ENCODE assay signal across 13 mouse cellular contexts in the genomic region with DNA sequence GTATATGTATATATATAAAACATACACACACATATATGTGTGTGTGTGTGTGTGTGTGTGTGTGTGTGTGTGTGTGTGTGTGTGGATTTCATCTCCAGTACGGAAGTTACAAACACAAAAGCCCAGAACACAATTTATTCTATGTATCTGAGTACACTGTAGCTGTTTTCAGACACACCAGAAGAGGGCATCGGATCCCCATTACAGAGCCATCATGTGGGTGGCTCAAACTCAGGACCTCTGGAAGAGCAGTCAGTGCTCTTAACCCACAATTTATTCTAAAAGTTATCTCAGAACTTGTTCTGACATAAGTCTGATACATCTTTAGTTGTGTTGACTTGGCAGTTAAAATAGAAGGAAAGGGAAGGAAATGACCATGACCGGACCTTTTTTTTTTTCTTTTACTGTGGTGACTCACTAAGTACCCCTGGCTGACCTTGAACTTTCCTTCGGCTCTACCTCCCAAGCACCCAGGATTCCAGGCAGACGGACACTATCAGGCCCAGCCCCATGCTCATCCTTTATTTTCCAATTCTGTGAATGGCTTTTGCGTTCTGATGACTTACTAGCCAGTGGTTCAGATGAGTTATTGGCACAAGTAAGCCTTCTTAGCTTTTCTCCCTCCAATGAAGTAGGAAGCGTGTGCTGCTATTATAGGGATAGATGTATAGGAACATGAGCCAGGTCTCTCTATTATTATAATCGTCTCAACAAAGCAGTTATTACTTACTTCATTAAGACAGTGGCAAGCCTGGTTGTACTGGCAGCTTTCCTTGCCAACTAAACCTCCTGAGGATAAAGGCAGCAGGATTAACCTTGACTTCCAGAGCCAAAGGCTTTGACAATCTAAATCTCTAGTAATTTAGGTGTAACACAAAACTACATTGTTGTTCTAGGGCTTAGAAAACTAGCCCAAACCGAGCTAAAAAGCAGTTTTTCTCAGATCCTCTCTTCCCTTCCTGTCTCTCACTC. TPM values are rescaled to one million over a fixed set of nuclear protein-coding genes. Genes with fewer than 3 reads are reported as not detected.
A peak's percentile ranks its signal among the peaks of the same experiment; 100 is the strongest.
DNase-seq lines count a peak whose midpoint lies in the region; ATAC-seq and TF ChIP-seq lines count a peak whose summit lies in the region.
"Had no signal": no experiment of that assay in that cellular context is flagged by ENCODE, and none has a peak within 500 bp of the region (broad histone marks: within the 10 kb centered on the region; RNA-seq: fewer than 3 reads in every experiment).

No protein-coding gene starts in this region.

- ATAC-seq in kidney, postnatal 0 days (replicated peaks; ENCODE audit: low FRiP score, low read depth) = no peak

- 79% methylated on average over 9 of the region's 9 CpGs for WGBS in kidney, postnatal 0 days

- H3K27ac ChIP-seq in kidney, postnatal 0 days = no peak overlapping the region
- H3K27ac ChIP-seq: embryonic facial prominence, embryonic 12.5 days; hindbrain, embryonic 12.5 days had no signal

- 0 out of 2 replicates have a peak, but pooled peaks have one; percentile 11 for TF ChIP-seq CTCF in kidney, postnatal 0 days (IDR thresholded peaks at IDR 0.05; ENCODE audit: low read depth)

- 0 out of 2 replicates have a peak, but pooled peaks cover 1% of the 10 kb centered on the region for H3K4me1 ChIP-seq in kidney, postnatal 0 days (replicated peaks; ENCODE audit: insufficient read depth, low read length)
- H3K4me1 ChIP-seq: hindbrain, embryonic 12.5 days had no signal

- DNase-seq in kidney, postnatal 0 days (ENCODE audit: low spot score) = no peak
- no peak for DNase-seq in kidney, postnatal 25 days
- DNase-seq in 3T3-L1 (ENCODE audit: low read depth, low spot score) = peak; percentile 42
- peak; percentile 86 for DNase-seq in 416B (ENCODE audit: low read depth)
- DNase-seq in fat pad, adult 2 months (ENCODE audit: extremely low read depth, low read depth, low spot score) = peak; percentile 80
- no peak for DNase-seq in ovary, postnatal 14 days (ENCODE audit: low spot score)
- no peak for DNase-seq in layer of hippocampus, postnatal 36 days
- DNase-seq: cerebellum, adult 2 months; kidney, postnatal 4 days; spleen, adult 18-20 months had no signal

- H3K4me2 ChIP-seq in kidney, postnatal 0 days (ENCODE audit: low read length) = no peak overlapping the region
- H3K4me2 ChIP-seq: embryonic facial prominence, embryonic 12.5 days; heart, embryonic 12.5 days; hindbrain, embryonic 12.5 days had no signal

- H3K4me3 ChIP-seq in kidney, postnatal 0 days (replicated peaks; ENCODE audit: low read depth, low read length) = no peak overlapping the region
- H3K4me3 ChIP-seq: embryonic facial prominence, embryonic 12.5 days; heart, embryonic 12.5 days; hindbrain, embryonic 12.5 days had no signal

- H3K36me3 ChIP-seq in kidney, postnatal 0 days (ENCODE audit: insufficient read depth, low read length) = no peaks in the 10 kb centered on the region
- H3K36me3 ChIP-seq: embryonic facial prominence, embryonic 12.5 days; heart, embryonic 12.5 days; hindbrain, embryonic 12.5 days had no signal

- no peak overlapping the region for H3K9ac ChIP-seq in kidney, postnatal 0 days (ENCODE audit: low read depth, low read length)
- H3K9ac ChIP-seq: embryonic facial prominence, embryonic 12.5 days; heart, embryonic 12.5 days; hindbrain, embryonic 12.5 days had no signal

- H3K9me3 ChIP-seq in kidney, postnatal 0 days (replicated peaks; ENCODE audit: low read length) = no peaks in the 10 kb centered on the region
- H3K9me3 ChIP-seq: embryonic facial prominence, embryonic 12.5 days; heart, embryonic 12.5 days; hindbrain, embryonic 12.5 days had no signal

- no peaks in the 10 kb centered on the region for H3K27me3 ChIP-seq in kidney, postnatal 0 days (ENCODE audit: insufficient read depth, low read length)
- H3K27me3 ChIP-seq: embryonic facial prominence, embryonic 12.5 days; heart, embryonic 12.5 days had no signal

RNA-seq across cellular contexts. Expression of gene Slc16a10, which starts 6.0 kb away (rescaled TPM):
- 10.0 and 10.1 TPM in 2 replicates for polyA plus RNA-seq in kidney, postnatal 0 days (2015; fragmentation: Nextera tagmentation; extraction: Ambion mirVana)
- 1 to 10 TPM; 3.0 to 4.0 TPM for total RNA-seq in layer of hippocampus, postnatal 36 days (2021)

Comparison
In these comparisons a context has a peak if more than half of its experiments do, and no peak if none do; other contexts are left out.
1. DNase-seq: peak in 3T3-L1 (single experiment), 416B (single experiment) and fat pad, adult 2 months (single experiment); none in kidney, postnatal 0 days (single experiment), kidney, postnatal 25 days (0 of 2), ovary, postnatal 14 days (single experiment) and layer of hippocampus, postnatal 36 days (0 of 2).